Mouse (Mus musculus): ENCODE measurements around the gene Cacna1d. TPM values are rescaled to one million over a fixed set of nuclear protein-coding genes. Genes with fewer than 3 reads are reported as not detected.

The Cacna1d gene
- polyA plus RNA-seq, 1 experiment from 2014 or later, result 8.5 TPM

DNA sequence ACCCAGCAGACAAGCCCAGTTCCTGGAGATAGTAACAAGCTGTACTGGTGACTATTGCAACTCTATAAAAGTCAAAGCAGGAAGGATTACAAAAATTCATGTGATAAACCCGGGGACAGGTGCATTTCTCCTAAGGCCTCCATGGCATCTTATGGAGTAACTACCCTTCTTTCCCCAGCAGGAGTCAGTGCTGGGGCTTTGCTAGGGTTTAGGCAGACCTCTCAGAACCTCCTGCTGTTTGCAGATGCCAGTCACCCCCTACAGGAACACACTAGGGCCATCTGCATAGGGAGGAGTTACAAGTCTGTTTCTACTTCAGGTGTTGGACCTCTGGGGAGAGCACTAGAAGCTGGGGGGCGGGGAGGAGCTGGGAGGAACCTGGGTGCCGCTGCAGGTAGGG lies 357.6 kb downstream of the Cacna1d start:
- DNase-seq (ENCODE audit: low spot score), result no peak
- Histone ChIP-seq H3K27ac (no peak overlapping the region), H3K27me3 (ENCODE audit: insufficient read depth, poor library complexity, severe bottlenecking) (peaks cover 4% of the 10 kb centered on the region; the same call in 1 of the 2 replicates), H3K4me1 (peaks cover 37% of the 10 kb centered on the region), H3K9me3 (no peaks in the 10 kb centered on the region), H3K4me3 (no peak overlapping the region), H3K36me3 (no peaks in the 10 kb centered on the region)
- 49% methylated on average over 3 of the region's 3 CpGs for WGBS

DNA sequence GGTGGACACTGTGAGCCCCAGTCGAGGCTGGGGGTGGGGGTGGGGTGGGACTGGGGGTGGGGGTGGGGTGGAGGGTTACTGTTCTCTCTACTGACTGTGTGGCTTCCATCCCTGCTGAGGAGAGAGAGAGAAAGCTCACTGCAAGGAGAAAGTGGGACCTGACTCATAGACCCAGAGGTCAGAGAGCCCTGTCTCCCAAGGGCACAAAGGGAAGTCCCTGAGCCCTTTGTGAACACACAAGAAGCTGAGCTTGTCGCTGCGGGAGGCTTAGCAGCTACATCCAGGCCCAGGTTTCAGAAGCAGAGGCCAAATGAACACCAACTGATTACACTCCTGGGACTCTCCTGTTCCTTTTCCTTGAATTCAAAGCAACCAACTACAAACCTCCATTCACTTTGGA lies 360.0 kb downstream of the Cacna1d start:
- 29% methylated on average over 3 of the region's 3 CpGs for WGBS
- H3K36me3 ChIP-seq, result no peaks in the 10 kb centered on the region
- DNase-seq (ENCODE audit: low spot score), result no peak
- H3K9me3 ChIP-seq, result no peaks in the 10 kb centered on the region
- no peak overlapping the region for H3K4me3 ChIP-seq
- peaks cover 4% of the 10 kb centered on the region; the same call in 1 of the 2 replicates for H3K27me3 ChIP-seq (ENCODE audit: insufficient read depth, poor library complexity, severe bottlenecking)
- H3K27ac ChIP-seq, result no peak overlapping the region; the same call in 1 of the 2 replicates
- peaks cover 19% of the 10 kb centered on the region for H3K4me1 ChIP-seq

DNA sequence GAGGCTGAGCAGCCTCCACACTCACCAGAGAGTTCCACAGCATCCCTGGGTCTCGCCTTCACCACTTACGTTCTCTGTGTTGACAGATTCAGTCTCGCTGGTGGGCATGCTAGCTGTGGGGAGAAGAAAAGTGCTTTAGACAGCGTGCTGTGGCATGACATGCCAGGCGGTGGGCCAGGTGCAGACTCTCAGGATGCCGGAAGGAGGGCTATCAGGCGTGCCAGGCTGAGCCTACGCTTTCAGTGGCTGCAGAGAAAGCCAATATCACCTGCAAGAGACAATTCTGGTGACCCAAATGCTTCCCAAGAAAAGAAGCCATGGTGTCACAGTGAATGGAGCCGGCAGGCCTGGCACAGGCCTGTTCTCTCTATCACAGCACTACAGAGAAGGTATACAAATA lies 361.2 kb downstream of the Cacna1d start:
- no peaks in the 10 kb centered on the region for H3K36me3 ChIP-seq
- no peak overlapping the region for H3K4me3 ChIP-seq
- DNase-seq (ENCODE audit: low spot score), result no peak
- H3K27ac ChIP-seq, result no peak overlapping the region
- peaks cover 10% of the 10 kb centered on the region for H3K4me1 ChIP-seq
- H3K9me3 ChIP-seq, result no peaks in the 10 kb centered on the region
- H3K27me3 ChIP-seq (ENCODE audit: insufficient read depth, poor library complexity, severe bottlenecking), result peaks cover 4% of the 10 kb centered on the region; the same call in 1 of the 2 replicates
- 88% methylated on average over 9 of the region's 9 CpGs for WGBS

DNA sequence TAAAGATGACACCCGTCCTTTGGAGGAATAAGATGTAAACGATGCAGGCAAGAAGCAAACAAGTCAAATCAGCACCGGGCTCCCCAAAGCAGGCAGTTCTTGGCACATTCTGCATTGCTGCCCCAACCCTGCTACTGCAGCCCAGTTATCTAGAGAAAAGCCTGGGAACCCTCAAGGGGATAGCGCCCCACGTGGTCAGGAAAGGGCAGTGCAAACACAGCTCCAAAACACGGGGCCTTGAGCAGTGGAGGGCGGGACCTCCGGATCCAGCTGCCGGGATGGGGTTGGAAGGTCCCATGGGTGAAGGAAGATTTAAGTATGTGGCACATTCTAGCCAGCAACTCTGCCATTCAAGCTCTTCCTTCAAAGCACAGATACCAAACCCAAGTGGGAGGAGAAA lies 361.9 kb downstream of the Cacna1d start:
- no peak overlapping the region for H3K27ac ChIP-seq

GRCm38 (mm10) chr14:30124951-30125690 lies 366.1 kb downstream of the Cacna1d start:
- H3K27ac ChIP-seq, result no peak overlapping the region
- WGBS, result 77% methylated on average over 20 of the region's 20 CpGs
- H3K4me1 ChIP-seq, result no peaks in the 10 kb centered on the region
- H3K9me3 ChIP-seq, result no peaks in the 10 kb centered on the region
- peaks cover 5% of the 10 kb centered on the region; the same call in 1 of the 2 replicates for H3K36me3 ChIP-seq
- H3K27me3 ChIP-seq (ENCODE audit: insufficient read depth, poor library complexity, severe bottlenecking), result 0 out of 2 replicates have a peak, but pooled peaks cover 4% of the 10 kb centered on the region
- DNase-seq (ENCODE audit: low spot score), result no peak
- no peak overlapping the region for H3K4me3 ChIP-seq

More for the DNA sequence above, 361.9 kb downstream of the Cacna1d start:
- no peak for DNase-seq (ENCODE audit: low spot score)
- 40% methylated on average over 9 of the region's 9 CpGs for WGBS
- H3K9me3 ChIP-seq, result no peaks in the 10 kb centered on the region
- H3K36me3 ChIP-seq, result no peaks in the 10 kb centered on the region
- H3K4me1 ChIP-seq, result peaks cover 7% of the 10 kb centered on the region; the same call in 1 of the 2 replicates
- peaks cover 4% of the 10 kb centered on the region; the same call in 1 of the 2 replicates for H3K27me3 ChIP-seq (ENCODE audit: insufficient read depth, poor library complexity, severe bottlenecking)
- H3K4me3 ChIP-seq, result no peak overlapping the region

DNA sequence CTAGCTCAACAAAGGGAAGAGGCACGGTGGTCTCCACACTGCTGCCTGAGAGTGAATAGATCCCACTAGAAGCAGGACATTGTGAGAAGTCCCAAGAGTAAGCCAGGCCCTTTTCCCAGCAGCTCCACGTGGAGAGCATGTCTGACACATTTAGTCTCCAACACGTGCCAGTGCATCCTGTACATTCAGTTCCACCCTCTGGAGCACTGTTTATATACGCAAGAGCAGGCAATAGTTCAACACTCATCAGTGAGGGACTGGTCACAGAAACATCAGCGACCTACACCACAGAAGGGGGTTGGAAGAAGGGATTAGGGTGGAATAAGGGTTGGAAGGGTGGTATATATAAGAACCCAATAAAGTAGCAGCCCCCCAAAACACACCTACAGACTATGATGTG lies 371.2 kb downstream of the Cacna1d start:
- Histone ChIP-seq H3K27ac (no peak overlapping the region), H3K36me3 (peaks cover 12% of the 10 kb centered on the region; the same call in 1 of the 2 replicates), H3K27me3 (ENCODE audit: insufficient read depth, poor library complexity, severe bottlenecking) (no peaks in the 10 kb centered on the region), H3K9me3 (no peaks in the 10 kb centered on the region), H3K4me1 (no peaks in the 10 kb centered on the region), H3K4me3 (no peak overlapping the region)
- DNase-seq (ENCODE audit: low spot score), result no peak
- WGBS, result 77% methylated on average over 5 of the region's 5 CpGs

- WGBS, result 45% methylated on average over 9 of the region's 9 CpGs
- DNase-seq (ENCODE audit: low spot score), result no peak
- Histone ChIP-seq H3K4me1 (peaks cover 9% of the 10 kb centered on the region), H3K9me3 (no peaks in the 10 kb centered on the region), H3K27me3 (ENCODE audit: insufficient read depth, poor library complexity, severe bottlenecking) (no peaks in the 10 kb centered on the region), H3K36me3 (peaks cover 35% of the 10 kb centered on the region; the same call in 1 of the 2 replicates), H3K27ac (0 out of 2 replicates have a peak overlapping the region, but pooled peaks have one; percentile 2), H3K4me3 (no peak overlapping the region)
These were observed 377.7 kb downstream of the Cacna1d start for GRCm38 (mm10) chr14:30113392-30114108.

DNA sequence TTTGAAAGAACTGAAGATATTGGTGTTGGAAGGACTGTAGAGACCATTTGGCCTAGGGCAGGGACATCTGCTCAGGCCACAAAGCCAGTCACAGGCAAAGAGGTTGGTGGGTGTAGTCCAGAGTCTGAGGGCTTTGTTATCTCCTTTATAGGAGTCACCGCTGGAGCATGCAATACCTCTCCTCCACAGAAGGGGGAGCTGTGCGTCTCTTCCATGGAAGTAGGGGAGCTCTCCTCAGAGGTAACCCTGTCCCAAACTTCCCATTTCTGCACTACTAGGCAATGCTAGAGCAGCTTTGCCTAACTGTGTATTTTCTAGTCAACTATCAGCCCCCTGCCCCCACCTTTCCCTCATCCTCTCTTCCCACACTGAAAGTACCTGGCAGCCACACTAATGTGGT lies 382.2 kb downstream of the Cacna1d start:
- Histone ChIP-seq H3K9me3 (no peaks in the 10 kb centered on the region; the same call in 1 of the 2 replicates), H3K27ac (no peak overlapping the region), H3K4me1 (peaks cover 17% of the 10 kb centered on the region), H3K36me3 (peaks cover 27% of the 10 kb centered on the region; the same call in 1 of the 2 replicates), H3K4me3 (no peak overlapping the region), H3K27me3 (ENCODE audit: insufficient read depth, poor library complexity, severe bottlenecking) (no peaks in the 10 kb centered on the region)
- WGBS, result 42% methylated on average over 2 of the region's 2 CpGs
- no peak for DNase-seq (ENCODE audit: low spot score)

DNA sequence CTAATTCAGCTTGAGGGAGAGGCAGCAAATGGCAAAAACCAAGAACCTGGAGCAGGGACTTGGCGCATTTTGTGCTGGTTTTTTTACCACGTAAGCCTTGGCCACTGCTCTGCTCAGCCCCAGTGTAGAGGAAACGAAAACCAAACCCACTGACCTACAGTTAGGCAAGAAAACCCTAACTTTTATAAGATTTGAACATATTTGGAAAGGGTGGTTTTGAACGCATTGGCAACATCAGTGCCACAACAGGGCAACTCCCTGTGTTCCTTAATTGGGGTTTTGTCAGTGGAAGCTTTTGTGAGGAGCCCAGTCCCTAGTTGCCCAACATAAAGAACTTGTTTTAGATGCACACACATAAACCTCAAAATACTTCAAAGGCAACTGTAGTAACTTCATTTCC lies 384.7 kb downstream of the Cacna1d start:
- Histone ChIP-seq H3K4me1 (peaks cover 11% of the 10 kb centered on the region), H3K27ac (no peak overlapping the region), H3K36me3 (peaks cover 26% of the 10 kb centered on the region; the same call in 1 of the 2 replicates), H3K9me3 (no peaks in the 10 kb centered on the region; the same call in 1 of the 2 replicates), H3K27me3 (ENCODE audit: insufficient read depth, poor library complexity, severe bottlenecking) (no peaks in the 10 kb centered on the region), H3K4me3 (no peak overlapping the region)
- no peak for DNase-seq (ENCODE audit: low spot score)
- 85% methylated on average over 4 of the region's 4 CpGs for WGBS

DNA sequence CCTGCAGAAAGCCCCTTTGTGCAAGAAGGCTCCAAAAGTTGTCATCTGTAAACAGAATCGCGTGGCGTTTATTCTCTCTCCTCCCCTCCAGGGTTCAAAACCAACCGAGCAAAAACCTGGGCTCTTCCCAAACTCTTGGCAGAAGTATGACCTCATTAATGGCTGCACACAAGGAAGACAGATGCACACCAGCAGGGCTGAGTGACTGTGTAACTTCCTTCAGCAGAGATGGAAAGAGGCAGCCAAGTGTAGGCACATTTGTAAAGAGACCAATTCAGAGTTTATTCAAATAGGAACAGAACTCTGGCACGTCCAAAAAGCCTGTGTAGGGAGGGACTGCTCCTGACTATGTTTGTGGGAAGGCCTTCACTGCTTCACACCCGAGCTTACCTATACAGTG lies 385.7 kb downstream of the Cacna1d start:
- no peaks in the 10 kb centered on the region for H3K27me3 ChIP-seq (ENCODE audit: insufficient read depth, poor library complexity, severe bottlenecking)
- H3K27ac ChIP-seq, result no peak overlapping the region
- no peak overlapping the region for H3K4me3 ChIP-seq
- 81% methylated on average over 6 of the region's 6 CpGs for WGBS
- peaks cover 11% of the 10 kb centered on the region for H3K4me1 ChIP-seq
- DNase-seq (ENCODE audit: low spot score), result no peak
- H3K9me3 ChIP-seq, result no peaks in the 10 kb centered on the region; the same call in 1 of the 2 replicates
- H3K36me3 ChIP-seq, result peaks cover 17% of the 10 kb centered on the region; the same call in 1 of the 2 replicates

DNA sequence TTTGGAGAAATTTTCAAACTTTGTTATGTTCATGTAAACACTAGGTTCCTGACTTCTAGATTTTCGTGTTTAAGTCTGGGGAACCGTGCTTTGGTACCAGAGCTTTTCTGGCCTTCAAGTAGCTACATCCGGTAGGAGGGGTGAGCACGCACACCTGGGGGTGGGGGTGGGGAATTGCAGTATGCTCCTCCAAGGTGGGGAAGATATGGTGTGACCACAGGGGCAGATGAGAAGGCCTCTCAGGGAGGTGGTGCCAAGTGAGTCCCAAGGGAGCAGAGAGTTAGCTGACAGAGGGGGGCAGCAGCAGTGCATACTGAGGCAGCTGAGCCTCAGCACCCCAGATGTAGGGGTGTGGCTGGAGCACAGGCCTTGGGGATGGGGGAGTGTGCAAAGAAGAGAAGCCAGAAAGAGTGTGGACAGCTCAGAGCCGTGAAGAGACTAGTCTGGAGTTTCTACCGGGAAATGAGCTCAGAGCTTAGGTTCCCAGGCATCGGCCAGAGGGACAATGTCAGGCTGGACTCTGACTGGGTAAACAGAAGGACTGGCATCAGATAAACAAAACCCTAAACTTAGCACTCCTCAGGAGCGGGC lies 387.2 kb downstream of the Cacna1d start:
- WGBS, result 48% methylated on average over 8 of the region's 8 CpGs
- Histone ChIP-seq H3K4me1 (peaks cover 20% of the 10 kb centered on the region), H3K36me3 (0 out of 2 replicates have a peak, but pooled peaks cover 14% of the 10 kb centered on the region), H3K27ac (no peak overlapping the region), H3K9me3 (no peaks in the 10 kb centered on the region; the same call in 1 of the 2 replicates), H3K4me3 (no peak overlapping the region), H3K27me3 (ENCODE audit: insufficient read depth, poor library complexity, severe bottlenecking) (no peaks in the 10 kb centered on the region)
- no peak for DNase-seq (ENCODE audit: low spot score)

DNA sequence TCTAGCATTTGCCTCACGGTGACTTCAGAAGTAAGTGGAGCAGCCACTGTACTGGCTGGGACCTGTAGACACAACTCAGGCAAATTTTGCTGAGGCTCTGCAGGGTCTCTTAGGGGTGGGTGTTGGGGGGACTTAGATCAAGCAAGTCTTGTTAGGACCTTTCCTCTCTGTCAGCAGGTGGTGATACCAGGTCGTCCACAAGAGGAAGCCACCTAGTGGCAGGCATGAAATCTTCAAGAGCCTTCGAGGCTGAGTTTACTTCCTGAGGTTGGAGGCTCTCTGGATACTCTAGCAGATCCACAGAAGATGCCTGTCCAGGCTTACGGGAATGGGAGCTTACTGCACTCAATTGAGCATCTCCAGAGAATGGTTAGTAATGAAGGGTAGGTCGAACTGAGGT lies 394.0 kb downstream of the Cacna1d start:
- 55% methylated on average over 5 of the region's 5 CpGs for whole genome bisulfite sequencing
- Histone ChIP-seq H3K4me1 (peaks cover 18% of the 10 kb centered on the region), H3K9me3 (no peaks in the 10 kb centered on the region), H3K27ac (no peak overlapping the region), H3K27me3 (ENCODE audit: insufficient read depth, poor library complexity, severe bottlenecking) (no peaks in the 10 kb centered on the region), H3K36me3 (peaks cover 36% of the 10 kb centered on the region), H3K4me3 (no peak overlapping the region)
- no peak for DNase-seq (ENCODE audit: low spot score)

DNA sequence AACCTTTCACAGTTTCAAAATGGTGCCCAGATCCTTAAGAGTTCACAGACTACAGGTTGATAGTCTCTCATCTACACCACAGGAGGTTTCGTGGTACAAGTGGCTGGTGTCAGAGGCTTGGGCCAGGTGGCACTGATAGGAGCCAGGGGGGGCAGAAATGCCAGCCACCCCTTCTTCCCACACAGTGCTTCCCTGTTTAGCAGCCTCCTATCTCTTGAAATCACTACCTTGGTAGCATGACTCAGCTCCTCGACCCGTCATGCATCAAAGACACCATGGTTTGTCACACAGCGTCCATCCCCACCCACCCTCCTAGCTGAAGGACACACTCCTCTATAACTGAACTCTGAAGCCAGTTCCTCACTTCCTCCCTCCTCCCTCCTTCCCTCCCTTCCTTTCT lies 398.8 kb downstream of the Cacna1d start:
- 45% methylated on average over 4 of the region's 4 CpGs for WGBS
- H3K27me3 ChIP-seq (ENCODE audit: insufficient read depth, poor library complexity, severe bottlenecking), result no peaks in the 10 kb centered on the region
- H3K4me3 ChIP-seq, result no peak overlapping the region
- H3K9me3 ChIP-seq, result no peaks in the 10 kb centered on the region
- H3K36me3 ChIP-seq, result peaks cover 20% of the 10 kb centered on the region
- peaks cover 25% of the 10 kb centered on the region for H3K4me1 ChIP-seq
- no peak for DNase-seq (ENCODE audit: low spot score)
- H3K27ac ChIP-seq, result no peak overlapping the region
